Mouse (Mus musculus) lung, adult 2 months (tissue): ENCODE measurements around the gene Fthl17e.
"Not testable (repeated sequence)": the region's sequence is repeated elsewhere in the genome, so short reads cannot be mapped to it uniquely, and the experiment has no call there.

ENCODE experiments used
- CTCF ChIP-seq: fragments of 200-500 bp; IDR thresholded peaks from 2 replicates; pipeline ENCODE4 v1.5.1; 2011; ENCODE audit warnings: mild to moderate bottlenecking, low read length, control low read depth; ENCODE audit not compliant: insufficient read depth
- POLR2A ChIP-seq: fragments of 200-500 bp; IDR thresholded peaks from 2 replicates; pipeline ENCODE4 v1.6.1; 2011; ENCODE audit warnings: low read depth, mild to moderate bottlenecking, control low read depth, low read length, borderline replicate concordance; ENCODE audit errors: extremely low read depth

- not testable (repeated sequence) for TF ChIP-seq CTCF, POLR2A
Measured at GRCm38 (mm10) chrX:9033193-9033592, at the start of gene Fthl17e.
